Comparison of ENCODE assay signal across 12 mouse cellular contexts in the genomic region with DNA sequence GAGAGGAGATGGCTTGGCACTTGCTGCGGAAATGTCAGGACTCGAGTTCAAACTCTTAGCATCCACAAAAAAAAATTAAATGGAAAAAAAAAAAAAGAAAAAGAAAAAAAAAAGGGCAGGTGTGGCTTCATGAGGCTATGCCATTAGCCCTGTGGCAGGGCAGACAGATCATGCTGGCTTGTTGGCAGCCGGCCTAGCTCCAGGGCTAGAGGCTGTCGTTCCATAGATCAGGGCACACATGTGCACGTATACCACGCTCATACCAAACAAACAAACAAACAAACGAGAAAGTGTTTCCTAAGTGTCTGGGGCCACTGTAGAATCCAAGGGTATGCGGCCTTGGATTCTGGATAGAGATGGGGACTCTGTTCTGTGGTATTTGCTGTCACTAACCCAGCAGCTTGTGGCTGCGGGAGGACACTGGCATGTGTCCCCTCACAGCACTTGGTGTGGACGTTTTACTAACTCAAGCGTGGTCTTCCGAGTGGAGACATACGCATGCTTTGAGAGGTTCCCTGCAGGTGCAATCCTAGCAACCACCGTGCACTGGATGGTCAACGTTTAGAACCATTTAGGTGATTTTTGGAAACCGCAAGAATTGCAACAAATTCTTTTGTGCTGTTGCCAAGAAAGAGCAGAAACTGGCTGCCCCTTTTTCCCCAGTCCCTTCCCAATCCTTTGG.
DNase-seq lines count a peak whose midpoint lies in the region; ATAC-seq and TF ChIP-seq lines count a peak whose summit lies in the region.
"Had no signal": no experiment of that assay in that cellular context is flagged by ENCODE, and none has a peak within 500 bp of the region (broad histone marks: within the 10 kb centered on the region; RNA-seq: fewer than 3 reads in every experiment).

No protein-coding gene starts in this region.

- H3K4me2 ChIP-seq in midbrain, embryonic 14.5 days (ENCODE audit: low read length): no peak overlapping the region
- no peak overlapping the region for H3K4me2 ChIP-seq in limb, embryonic 13.5 days (replicated peaks)
- H3K4me2 ChIP-seq in liver, embryonic 11.5 days: no peak overlapping the region
- H3K4me2 ChIP-seq: embryonic facial prominence, embryonic 15.5 days; heart, embryonic 12.5 days; lung, embryonic 15.5 days had no signal

- no peaks in the 10 kb centered on the region for H3K27me3 ChIP-seq in midbrain, embryonic 14.5 days (ENCODE audit: control insufficient read depth, insufficient read depth, low read length)
- no peaks in the 10 kb centered on the region for H3K27me3 ChIP-seq in midbrain, embryonic 10.5 days (ENCODE audit: low read depth, poor library complexity, severe bottlenecking)
- no peaks in the 10 kb centered on the region for H3K27me3 ChIP-seq in limb, embryonic 13.5 days
- H3K27me3 ChIP-seq in liver, embryonic 11.5 days (replicated peaks; ENCODE audit: control insufficient read depth, insufficient read depth, low read length): no peaks in the 10 kb centered on the region
- H3K27me3 ChIP-seq: embryonic facial prominence, embryonic 15.5 days; heart, embryonic 12.5 days; lung, embryonic 15.5 days had no signal

- WGBS in midbrain, embryonic 14.5 days: 80% methylated on average over 16 of the region's 16 CpGs
- WGBS in midbrain, embryonic 10.5 days: 89% methylated on average over 16 of the region's 16 CpGs
- WGBS in limb, embryonic 13.5 days: 63% methylated on average over 16 of the region's 16 CpGs
- WGBS in liver, embryonic 11.5 days: 83% methylated on average over 16 of the region's 16 CpGs

- H3K9ac ChIP-seq in midbrain, embryonic 14.5 days (replicated peaks; ENCODE audit: low read length): no peak overlapping the region
- no peak overlapping the region for H3K9ac ChIP-seq in limb, embryonic 13.5 days
- H3K9ac ChIP-seq in liver, embryonic 11.5 days (ENCODE audit: low read depth, low read length): no peak overlapping the region
- H3K9ac ChIP-seq: embryonic facial prominence, embryonic 15.5 days; heart, embryonic 12.5 days; lung, embryonic 15.5 days had no signal

- no peak overlapping the region for H3K27ac ChIP-seq in midbrain, embryonic 14.5 days (replicated peaks; ENCODE audit: low read depth, low read length)
- no peak overlapping the region for H3K27ac ChIP-seq in midbrain, embryonic 10.5 days (replicated peaks)
- no peak overlapping the region for H3K27ac ChIP-seq in cortical plate, adult 2 months (ENCODE audit: insufficient read depth, low read length)
- peak overlapping the region; percentile 58; the same call in 1 of the 2 replicates for H3K27ac ChIP-seq in limb, embryonic 13.5 days
- no peak overlapping the region for H3K27ac ChIP-seq in liver, embryonic 11.5 days (ENCODE audit: low read depth, low read length)
- H3K27ac ChIP-seq: embryonic facial prominence, embryonic 15.5 days; lung, embryonic 15.5 days had no signal

- peaks cover 40% of the 10 kb centered on the region for H3K36me3 ChIP-seq in midbrain, embryonic 14.5 days (ENCODE audit: control insufficient read depth, insufficient read depth, low read length)
- peaks cover 68% of the 10 kb centered on the region for H3K36me3 ChIP-seq in midbrain, embryonic 10.5 days
- peaks cover 57% of the 10 kb centered on the region for H3K36me3 ChIP-seq in limb, embryonic 13.5 days
- H3K36me3 ChIP-seq in liver, embryonic 11.5 days (ENCODE audit: control insufficient read depth, insufficient read depth, low read length): peaks cover 17% of the 10 kb centered on the region; the same call in 1 of the 2 replicates

- no peak overlapping the region for H3K4me3 ChIP-seq in midbrain, embryonic 14.5 days (replicated peaks; ENCODE audit: low read depth, low read length)
- H3K4me3 ChIP-seq in midbrain, embryonic 10.5 days: no peak overlapping the region
- H3K4me3 ChIP-seq in cortical plate, adult 2 months (ENCODE audit: insufficient read depth, low read length): no peak overlapping the region
- H3K4me3 ChIP-seq in limb, embryonic 13.5 days: no peak overlapping the region
- H3K4me3 ChIP-seq in liver, embryonic 11.5 days (ENCODE audit: low read depth, low read length): no peak overlapping the region
- H3K4me3 ChIP-seq: embryonic facial prominence, embryonic 15.5 days; heart, embryonic 12.5 days; lung, embryonic 15.5 days had no signal

- TF ChIP-seq CTCF in cortical plate, adult 2 months (IDR thresholded peaks at IDR 0.05; ENCODE audit: extremely low read depth, insufficient read depth, low read length): 0 out of 2 replicates have a peak, but pooled peaks have one; percentile 53

- H3K9me3 ChIP-seq in midbrain, embryonic 14.5 days (ENCODE audit: control insufficient read depth, low read length): no peaks in the 10 kb centered on the region
- H3K9me3 ChIP-seq in midbrain, embryonic 10.5 days (replicated peaks): no peaks in the 10 kb centered on the region
- no peaks in the 10 kb centered on the region for H3K9me3 ChIP-seq in limb, embryonic 13.5 days
- no peaks in the 10 kb centered on the region for H3K9me3 ChIP-seq in liver, embryonic 11.5 days (ENCODE audit: control insufficient read depth, low read length)
- H3K9me3 ChIP-seq: embryonic facial prominence, embryonic 15.5 days; heart, embryonic 12.5 days; lung, embryonic 15.5 days had no signal

- peak; percentile 88 for DNase-seq in midbrain, embryonic 14.5 days
- no peak for DNase-seq in midbrain, embryonic 10.5 days (ENCODE audit: low spot score)
- peak; percentile 64 for DNase-seq in cerebellum, adult 11-12 months
- no peak for DNase-seq in layer of hippocampus, postnatal 25 days (ENCODE audit: extremely low spot score in 1 of 2, low spot score in 1 of 2)
- DNase-seq in kidney, adult 9 months: no peak
- DNase-seq in liver, embryonic 11.5 days (ENCODE audit: low spot score): no peak

- TF ChIP-seq POLR2A in cortical plate, adult 2 months (IDR thresholded peaks at IDR 0.05; ENCODE audit: extremely low read depth, insufficient read depth, low read length): no peak

- no peaks in the 10 kb centered on the region for H3K4me1 ChIP-seq in midbrain, embryonic 14.5 days (ENCODE audit: control insufficient read depth, insufficient read depth, low read length)
- H3K4me1 ChIP-seq in midbrain, embryonic 10.5 days: peaks cover 23% of the 10 kb centered on the region
- no peaks in the 10 kb centered on the region for H3K4me1 ChIP-seq in cortical plate, adult 2 months (ENCODE audit: control insufficient read depth, insufficient read depth, low read length)
- peaks cover 66% of the 10 kb centered on the region for H3K4me1 ChIP-seq in limb, embryonic 13.5 days
- no peaks in the 10 kb centered on the region for H3K4me1 ChIP-seq in liver, embryonic 11.5 days (replicated peaks; ENCODE audit: control insufficient read depth, insufficient read depth, low read length)
- H3K4me1 ChIP-seq: lung, embryonic 15.5 days had no signal

- no peak for ATAC-seq in midbrain, embryonic 14.5 days (ENCODE audit: low FRiP score, low TSS enrichment)
- ATAC-seq in limb, embryonic 13.5 days (ENCODE audit: low FRiP score, low read depth): peak; percentile 16; the same call in 1 of the 2 replicates
- ATAC-seq in liver, embryonic 11.5 days (replicated peaks; ENCODE audit: low FRiP score): no peak
- ATAC-seq: inflammation-experienced regulatory T-cells, adult 6 months had no signal

Comparison
In these comparisons a context has a peak if more than half of its experiments do, and no peak if none do; other contexts are left out.
1. DNase-seq: peak in midbrain, embryonic 14.5 days (single experiment) and cerebellum, adult 11-12 months (single experiment); none in midbrain, embryonic 10.5 days (single experiment), layer of hippocampus, postnatal 25 days (0 of 2), kidney, adult 9 months (single experiment) and liver, embryonic 11.5 days (single experiment).